Mouse (Mus musculus) embryonic facial prominence, embryonic 14.5 days (tissue): ENCODE results near the gene Ntrk3. TPM values are rescaled to one million over a fixed set of nuclear protein-coding genes. Genes with fewer than 3 reads are reported as not detected.

Experiments used
- ATAC-seq: fragments of 200-750 bp; cut with Nextera tagmentation; 2 replicates; pipeline ENCODE4 v1.8.0; 2017; ENCODE audit warnings: low read depth, moderate number of reproducible peaks, moderate TSS enrichment
- DNase-seq: peaks from one replicate; pipeline ENCODE4 v3.0.0-alpha.2; 2015; ENCODE audit warnings: low spot score
- H3K27ac ChIP-seq: fragments of 300-500 bp; sonication (generic); replicated peaks from 2 replicates; pipeline ENCODE4 v1.5.1; 2014; ENCODE audit warnings: low read depth, mild to moderate bottlenecking, low read length, moderate library complexity
- H3K27me3 ChIP-seq: fragments of 300-500 bp; sonication (generic); replicated peaks from 2 replicates; pipeline ENCODE4 v1.6.1; 2014; ENCODE audit warnings: low read length; ENCODE audit not compliant: control insufficient read depth, insufficient read depth
- H3K36me3 ChIP-seq: fragments of 300-500 bp; sonication (generic); 2 replicates; pipeline ENCODE4 v1.6.1; 2014; ENCODE audit warnings: low read length, mixed read lengths; ENCODE audit not compliant: control insufficient read depth, insufficient read depth
- H3K4me1 ChIP-seq: fragments of 300-500 bp; sonication (generic); 2 replicates; pipeline ENCODE4 v1.6.1; 2014; ENCODE audit warnings: antibody characterized with exemption, low read length; ENCODE audit not compliant: control insufficient read depth, insufficient read depth
- H3K4me2 ChIP-seq: fragments of 300-500 bp; sonication (generic); 2 replicates; pipeline ENCODE4 v1.6.1; 2014; ENCODE audit warnings: low read depth, mild to moderate bottlenecking, low read length, moderate library complexity, mixed read lengths
- H3K4me3 ChIP-seq: fragments of 300-500 bp; sonication (generic); 2 replicates; pipeline ENCODE4 v1.5.1; 2014; ENCODE audit warnings: low read depth, mild to moderate bottlenecking, low read length
- H3K9ac ChIP-seq: fragments of 300-500 bp; sonication (generic); 2 replicates; pipeline ENCODE4 v1.6.1; 2014; ENCODE audit warnings: low read depth, mild to moderate bottlenecking, low read length, moderate library complexity, mixed read lengths
- H3K9me3 ChIP-seq: fragments of 300-500 bp; sonication (generic); 2 replicates; pipeline ENCODE4 v1.6.1; 2016; ENCODE audit warnings: low read length; ENCODE audit not compliant: control insufficient read depth
- WGBS: fragments of 180-500 bp; shearing (Covaris S2); extraction: QIAGEN DNeasy Blood & Tissue Kit; methylation state at CpG from one replicate; pipeline ENCODE4 v1.1.7; 2014; 5-methylcytosine and 5-hydroxymethylcytosine counted together
- polyA plus RNA-seq: library from polyadenylated mRNA; unstranded; fragments of >200 nt; fragmentation: Nextera tagmentation; extraction: Ambion mirVana; gene quantifications from 2 replicates; pipeline ENCODE4 v1.2.1, GENCODE M21; 2014

Gene Ntrk3
- polyA plus RNA-seq, 1 experiment from 2014 or later, result 10.5 TPM

DNA sequence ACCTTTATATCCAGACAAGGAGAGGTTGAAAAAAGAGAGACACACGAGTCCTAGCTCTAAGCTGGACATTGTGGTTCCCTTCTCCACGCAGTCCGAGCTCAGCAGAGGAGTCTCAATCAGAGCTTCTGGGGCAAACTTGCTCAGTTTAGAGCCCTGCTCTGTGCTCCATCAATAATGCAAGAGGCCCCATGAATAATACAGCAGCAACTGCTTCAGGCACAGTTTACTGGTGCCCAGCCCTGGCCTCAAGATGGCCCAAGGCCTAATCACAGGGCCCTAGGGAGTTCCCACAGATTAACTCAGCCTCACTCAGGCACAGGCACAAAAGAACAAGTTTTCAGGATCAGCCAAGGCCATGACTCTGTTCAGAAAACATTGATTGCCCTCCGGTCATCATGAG lies 266.1 kb downstream of the Ntrk3 start:
- H3K9me3 ChIP-seq, result no peaks in the 10 kb centered on the region
- 88% methylated on average over 4 of the region's 4 CpGs for WGBS
- no peak overlapping the region for H3K27ac ChIP-seq
- no peak overlapping the region for H3K4me3 ChIP-seq
- no peak overlapping the region for H3K4me2 ChIP-seq
- no peak for ATAC-seq
- no peaks in the 10 kb centered on the region for H3K4me1 ChIP-seq
- no peak overlapping the region for H3K9ac ChIP-seq
- H3K27me3 ChIP-seq, result no peaks in the 10 kb centered on the region
- no peaks in the 10 kb centered on the region for H3K36me3 ChIP-seq
- no peak for DNase-seq

DNA sequence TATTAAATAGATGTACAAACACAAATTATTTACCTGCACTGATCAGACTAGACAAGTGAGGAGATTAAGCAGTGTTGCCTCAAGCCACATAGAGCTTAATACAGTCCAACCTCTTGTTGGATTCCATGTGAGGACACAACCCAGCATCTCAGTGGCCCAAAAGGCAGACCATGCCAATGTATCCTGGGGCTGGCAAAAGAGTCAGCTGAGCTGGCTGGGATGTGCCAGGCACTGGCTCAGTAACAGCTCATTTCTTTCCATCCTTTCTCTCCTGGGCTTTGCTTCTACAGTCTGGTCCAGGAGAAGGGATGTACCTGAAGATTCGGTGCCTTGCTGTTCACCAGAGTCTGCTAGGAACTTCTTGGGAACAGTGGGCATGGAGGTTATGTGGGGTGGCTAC lies 266.5 kb downstream of the Ntrk3 start:
- Histone ChIP-seq H3K4me1 (no peaks in the 10 kb centered on the region), H3K27me3 (no peaks in the 10 kb centered on the region), H3K4me3 (no peak overlapping the region), H3K36me3 (no peaks in the 10 kb centered on the region), H3K9me3 (no peaks in the 10 kb centered on the region), H3K4me2 (no peak overlapping the region), H3K9ac (no peak overlapping the region), H3K27ac (no peak overlapping the region)
- DNase-seq (no peak), ATAC-seq (no peak)
- 83% methylated on average over 1 of the region's 1 CpGs for WGBS

DNA sequence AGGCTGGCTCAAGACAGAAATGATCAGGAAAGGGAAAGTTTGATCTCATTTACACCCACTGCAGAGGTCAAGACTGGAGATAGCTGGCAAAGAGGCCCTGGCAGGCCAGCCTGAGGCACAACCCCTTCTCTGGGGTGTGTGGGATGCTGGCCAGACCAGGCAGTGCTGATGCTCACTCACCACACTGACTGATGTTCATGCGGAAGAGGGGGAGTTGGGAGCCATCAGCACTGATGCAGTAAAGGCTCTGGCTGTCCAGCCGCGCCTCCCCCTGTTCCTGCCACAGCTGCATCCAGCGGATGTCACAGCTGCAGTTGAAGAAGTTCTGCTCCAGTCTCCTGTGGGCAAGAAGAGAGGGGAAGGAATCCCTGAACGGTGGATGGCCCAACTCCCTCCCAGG lies 275.2 kb downstream of the Ntrk3 start:
- no peak for DNase-seq
- Histone ChIP-seq H3K36me3 (no peaks in the 10 kb centered on the region), H3K9me3 (no peaks in the 10 kb centered on the region), H3K4me1 (no peaks in the 10 kb centered on the region), H3K9ac (no peak overlapping the region), H3K4me2 (no peak overlapping the region), H3K27ac (no peak overlapping the region), H3K4me3 (no peak overlapping the region), H3K27me3 (no peaks in the 10 kb centered on the region)
- ATAC-seq, result no peak
- WGBS, result 71% methylated on average over 5 of the region's 5 CpGs

DNA sequence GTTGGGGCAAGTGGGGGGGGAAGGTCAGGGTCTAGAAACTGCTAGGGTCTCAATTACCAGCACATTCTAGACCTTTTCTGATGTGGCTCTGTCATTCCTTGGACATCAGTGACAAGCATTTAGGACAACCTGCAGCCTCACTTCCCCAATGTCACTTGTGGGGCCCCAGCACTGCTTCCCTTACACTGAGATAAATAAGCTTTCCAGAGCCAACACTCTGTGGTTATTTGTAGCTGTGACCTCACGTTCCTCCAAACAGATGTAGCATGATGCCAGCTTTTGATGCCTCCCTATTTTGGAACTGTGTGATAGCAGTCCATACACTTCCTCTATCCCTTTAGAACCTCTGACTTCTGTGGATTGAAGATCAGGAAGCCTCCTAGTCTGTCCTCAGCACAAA lies 278.8 kb downstream of the Ntrk3 start:
- Histone ChIP-seq H3K9me3 (no peaks in the 10 kb centered on the region), H3K4me2 (no peak overlapping the region), H3K9ac (no peak overlapping the region), H3K36me3 (no peaks in the 10 kb centered on the region), H3K27ac (no peak overlapping the region), H3K4me3 (no peak overlapping the region), H3K27me3 (no peaks in the 10 kb centered on the region), H3K4me1 (no peaks in the 10 kb centered on the region)
- DNase-seq (no peak), ATAC-seq (no peak)
- 62% methylated on average over 1 of the region's 1 CpGs for WGBS

DNA sequence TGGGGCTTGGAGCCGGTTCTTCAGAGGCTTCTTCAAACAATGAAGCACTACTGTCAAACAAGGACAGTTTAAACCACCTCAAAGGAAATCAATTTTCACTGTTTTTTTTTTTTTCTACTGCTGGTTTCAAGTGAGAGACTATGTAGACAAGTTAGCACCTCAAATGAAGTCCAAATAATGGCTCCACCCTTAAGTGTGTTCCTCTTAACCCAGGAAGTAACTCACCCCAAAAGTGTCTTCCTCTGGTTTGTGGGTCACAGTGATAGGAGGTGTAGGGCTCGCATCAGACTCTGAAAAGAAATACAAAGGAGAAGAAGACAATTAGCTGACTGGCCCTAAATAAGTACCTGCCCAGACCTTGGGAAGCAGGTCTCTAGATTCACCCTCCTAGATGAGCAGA lies 286.1 kb downstream of the Ntrk3 start:
- H3K9me3 ChIP-seq, result no peaks in the 10 kb centered on the region
- no peak overlapping the region for H3K9ac ChIP-seq
- H3K4me3 ChIP-seq, result no peak overlapping the region
- no peaks in the 10 kb centered on the region for H3K36me3 ChIP-seq
- H3K27ac ChIP-seq, result no peak overlapping the region
- DNase-seq (no peak), ATAC-seq (no peak)
- WGBS, result 60% methylated on average over 2 of the region's 2 CpGs
- no peaks in the 10 kb centered on the region for H3K27me3 ChIP-seq
- H3K4me2 ChIP-seq, result no peak overlapping the region
- no peaks in the 10 kb centered on the region for H3K4me1 ChIP-seq

DNA sequence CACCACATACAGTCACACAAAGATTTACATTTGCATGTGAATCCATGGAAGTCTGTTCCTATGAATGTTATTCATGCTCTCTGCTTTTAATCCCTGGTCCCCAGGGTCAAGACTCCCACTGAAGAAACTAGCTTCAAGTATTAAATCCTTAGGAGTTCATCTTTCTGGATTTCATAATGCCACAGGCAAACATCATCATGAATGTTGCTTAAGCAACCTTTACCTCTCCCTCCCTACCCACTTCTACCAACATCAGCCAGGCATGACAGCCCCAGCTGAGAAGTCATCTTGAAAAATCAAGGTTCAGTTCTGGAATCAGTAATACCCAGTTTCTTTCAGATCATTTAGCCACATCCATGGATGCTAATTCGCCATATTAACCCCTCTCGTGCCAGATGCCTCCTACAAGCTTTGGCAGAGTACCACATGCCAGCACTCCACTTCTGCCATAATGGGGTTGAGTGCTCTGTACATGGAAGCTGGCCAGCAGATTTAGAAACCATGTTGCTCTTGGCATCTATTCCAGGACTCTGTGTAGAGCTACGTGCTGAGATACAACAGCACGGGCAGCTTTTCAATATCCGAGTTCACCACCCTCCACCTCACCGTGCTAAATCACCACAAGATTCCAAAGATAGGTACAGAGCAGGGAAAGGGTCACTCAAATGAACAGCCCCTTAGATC lies 287.8 kb downstream of the Ntrk3 start:
- Histone ChIP-seq H3K4me2 (no peak overlapping the region), H3K4me1 (no peaks in the 10 kb centered on the region), H3K27me3 (no peaks in the 10 kb centered on the region), H3K27ac (no peak overlapping the region), H3K9me3 (no peaks in the 10 kb centered on the region), H3K4me3 (no peak overlapping the region), H3K36me3 (no peaks in the 10 kb centered on the region), H3K9ac (no peak overlapping the region)
- DNase-seq (peak; percentile 21), ATAC-seq (no peak)
- 80% methylated on average over 6 of the region's 6 CpGs for WGBS

DNA sequence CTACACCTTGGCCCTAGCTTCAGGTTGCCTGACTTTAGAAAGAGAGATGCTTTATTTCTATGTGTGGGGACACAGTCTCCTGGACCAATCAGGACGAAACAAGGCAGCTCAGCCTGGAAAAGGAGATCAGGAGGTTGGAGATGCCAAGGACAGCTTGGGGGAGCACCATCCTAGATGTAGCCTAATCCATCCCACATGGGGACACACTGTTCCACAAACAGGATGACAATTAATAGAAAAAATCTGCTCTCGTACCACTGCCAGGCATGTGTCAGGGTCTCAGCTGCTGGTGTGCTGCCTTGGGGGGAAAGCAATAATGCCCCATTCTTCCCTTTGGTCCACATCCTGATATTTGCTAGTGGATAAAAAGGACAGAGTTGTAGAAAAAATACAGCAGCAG lies 289.0 kb downstream of the Ntrk3 start:
- H3K27me3 ChIP-seq, result no peaks in the 10 kb centered on the region
- H3K9ac ChIP-seq, result no peak overlapping the region
- H3K4me3 ChIP-seq, result no peak overlapping the region
- H3K4me1 ChIP-seq, result no peaks in the 10 kb centered on the region
- H3K27ac ChIP-seq, result no peak overlapping the region
- H3K9me3 ChIP-seq, result no peaks in the 10 kb centered on the region
- ATAC-seq, result no peak
- no peak overlapping the region for H3K4me2 ChIP-seq
- DNase-seq, result no peak
- 51% methylated on average over 2 of the region's 2 CpGs for WGBS
- H3K36me3 ChIP-seq, result no peaks in the 10 kb centered on the region

DNA sequence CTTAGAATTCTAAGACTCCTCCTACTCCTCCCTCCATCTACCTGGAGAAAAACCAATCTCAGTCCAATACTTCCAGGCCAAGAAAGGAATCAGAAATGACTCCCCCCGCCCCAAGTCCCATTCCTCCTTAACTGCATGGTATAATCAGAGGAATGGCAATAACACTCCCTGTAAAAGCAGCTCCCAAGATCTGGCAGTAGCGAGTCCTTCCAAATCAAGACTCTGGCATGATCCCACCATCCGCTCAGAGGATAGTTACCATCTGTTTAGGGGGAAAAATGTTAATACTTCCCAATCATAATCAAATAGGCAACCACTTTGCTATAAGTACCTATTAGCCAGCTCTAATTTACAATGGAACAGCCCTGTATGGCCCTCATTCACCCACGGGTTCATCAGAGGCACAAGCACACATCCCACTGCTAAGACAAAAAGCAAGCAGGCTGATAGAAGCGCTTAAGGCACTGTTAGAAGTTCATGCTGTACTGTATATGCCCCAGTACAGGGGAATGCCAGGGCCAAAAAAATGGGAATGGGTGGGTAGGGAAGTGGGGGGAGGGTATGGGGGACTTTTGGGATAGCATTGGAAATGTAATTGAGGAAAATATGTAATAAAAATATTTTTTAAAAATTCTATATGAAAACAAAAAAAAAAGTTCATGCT lies 294.3 kb downstream of the Ntrk3 start:
- ATAC-seq, result no peak
- no peaks in the 10 kb centered on the region for H3K36me3 ChIP-seq
- DNase-seq, result no peak
- H3K4me2 ChIP-seq, result no peak overlapping the region
- H3K9me3 ChIP-seq, result no peaks in the 10 kb centered on the region
- H3K27ac ChIP-seq, result no peak overlapping the region
- 78% methylated on average over 5 of the region's 5 CpGs for WGBS
- no peak overlapping the region for H3K9ac ChIP-seq
- H3K27me3 ChIP-seq, result no peaks in the 10 kb centered on the region
- H3K4me3 ChIP-seq, result no peak overlapping the region
- no peaks in the 10 kb centered on the region for H3K4me1 ChIP-seq

DNA sequence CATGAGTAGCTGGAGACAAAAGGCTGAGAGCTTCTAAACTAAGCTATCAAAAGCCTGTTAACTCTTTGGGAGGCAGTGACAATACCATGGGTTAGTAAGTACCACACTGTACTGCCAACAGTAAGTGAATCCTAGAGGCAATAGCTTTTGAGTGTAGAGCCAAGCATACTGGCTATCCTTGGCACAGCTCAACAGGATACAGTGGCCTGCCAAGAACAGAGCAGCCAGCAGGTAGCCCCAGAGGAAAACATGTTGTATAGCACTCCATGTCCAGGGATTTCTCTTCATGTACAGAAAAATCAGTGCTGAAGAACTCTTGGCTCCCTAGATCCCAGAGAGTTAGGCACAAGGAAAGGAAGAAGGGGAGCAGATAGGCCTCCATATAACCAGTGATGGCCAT lies 296.1 kb downstream of the Ntrk3 start:
- no peak for ATAC-seq
- DNase-seq, result no peak
- no peaks in the 10 kb centered on the region for H3K27me3 ChIP-seq

More for the DNA sequence above, 296.1 kb downstream of the Ntrk3 start:
- Histone ChIP-seq H3K9me3 (no peaks in the 10 kb centered on the region), H3K4me2 (no peak overlapping the region), H3K4me3 (no peak overlapping the region), H3K27ac (no peak overlapping the region), H3K36me3 (no peaks in the 10 kb centered on the region), H3K4me1 (no peaks in the 10 kb centered on the region), H3K9ac (no peak overlapping the region)
